In the genomic region with DNA sequence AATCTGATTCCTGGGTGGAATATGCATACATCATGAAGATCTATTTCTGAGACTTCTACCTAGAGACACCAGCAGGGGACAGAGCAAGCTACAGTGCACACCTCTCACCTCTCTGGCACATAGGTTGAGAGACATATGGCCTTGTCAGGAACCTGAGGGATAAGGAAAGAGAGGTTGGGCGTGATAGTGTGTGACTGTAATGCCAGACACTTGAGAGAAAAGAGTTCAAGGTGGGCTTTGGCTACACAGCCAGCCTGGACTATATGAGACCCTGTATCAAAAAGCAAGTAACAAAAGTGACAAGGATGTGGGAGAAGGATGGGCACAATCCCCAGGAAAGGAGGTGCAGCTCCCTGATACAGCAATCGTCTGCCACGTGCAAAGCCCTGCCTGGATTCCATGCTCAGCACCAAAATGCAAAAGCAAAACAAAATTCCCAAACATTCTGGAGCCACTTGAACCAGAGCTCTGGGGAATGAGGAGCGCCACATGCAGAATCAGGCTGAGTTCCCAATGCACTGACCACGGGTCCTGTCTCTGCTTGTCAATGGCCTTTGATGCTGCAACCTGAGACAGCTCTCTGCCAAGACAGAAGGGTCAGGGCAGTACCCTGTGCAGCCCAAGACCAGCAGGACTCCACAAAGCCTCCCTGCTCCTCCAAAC, we compare ENCODE assay signal across 8 mouse cellular contexts. TPM values are rescaled to one million over a fixed set of nuclear protein-coding genes. Genes with fewer than 3 reads are reported as not detected.
DNase-seq lines count a peak whose midpoint lies in the region; ATAC-seq and TF ChIP-seq lines count a peak whose summit lies in the region.

No protein-coding gene starts in this region.

- H3K36me3 ChIP-seq in CH12.LX (replicated peaks in 1 of 2; ENCODE audit: control insufficient read depth in 1 of 2, insufficient read depth in 1 of 2, low read length in 1 of 2) (peaks cover 16 to 30% of the 10 kb centered on the region in 2 experiments), myocyte (ENCODE audit: control insufficient read depth, insufficient read depth) (peaks cover 7% of the 10 kb centered on the region)
- peaks cover 33% of the 10 kb centered on the region for H3K36me3 ChIP-seq in embryonic facial prominence, embryonic 10.5 days (replicated peaks)
- H3K36me3 ChIP-seq in intestine, embryonic 16.5 days (ENCODE audit: control insufficient read depth, insufficient read depth, low read length): peaks cover 4% of the 10 kb centered on the region; the same call in 1 of the 2 replicates

- TF ChIP-seq POLR2A in CH12.LX (IDR thresholded peaks at IDR 0.05; ENCODE audit: low read depth, low read length) (no peak), myocyte (IDR thresholded peaks at IDR 0.05; ENCODE audit: insufficient read length, low read depth) (no peak)

- no peaks in the 10 kb centered on the region for H3K9me3 ChIP-seq in CH12.LX (replicated peaks; ENCODE audit: low read length)
- no peaks in the 10 kb centered on the region for H3K9me3 ChIP-seq in embryonic facial prominence, embryonic 10.5 days
- H3K9me3 ChIP-seq in intestine, embryonic 16.5 days (ENCODE audit: control insufficient read depth, low read length): no peaks in the 10 kb centered on the region

- dilution Hi-C loops in CH12.LX (cut with MboI; ENCODE audit: extremely low pct_ligation_motif_present, extremely low pct_unique_long_range_greater_than_20kb, low sequenced_read_pairs): no loop called here

- TF ChIP-seq CTCF in CH12.LX (conservative IDR thresholded peaks at IDR 0.05 in 1 of 2, IDR thresholded peaks at IDR 0.05 in 1 of 2; ENCODE audit: low read depth in 2 of 2, low read length in 2 of 2): peak; percentile 13 to 35; a peak in 2 of 4 replicates

- no peak for TF ChIP-seq EP300 in CH12.LX (IDR thresholded peaks at IDR 0.05; ENCODE audit: low read length)

- no peak for ATAC-seq in cerebellum, adult (ENCODE audit: insufficient number of reproducible peaks, low FRiP score, low TSS enrichment)
- ATAC-seq in intestine, embryonic 16.5 days: no peak

- peak overlapping the region; percentile 88 for H3ac ChIP-seq in myocyte (ENCODE audit: control insufficient read depth, insufficient read length)

- peak; percentile 70 for DNase-seq in cerebellum, adult 11-12 months
- no peak for DNase-seq in CH12.LX (ENCODE audit: extremely low read depth)
- peak; percentile 40 for DNase-seq in embryonic facial prominence, embryonic 10.5 days (ENCODE audit: low spot score)
- no peak for DNase-seq in right cerebral cortex, adult 18-20 months
- no peak for DNase-seq in right cerebral cortex, postnatal 10 days (ENCODE audit: low spot score in 2 of 2)

- peak; percentile 5 for TF ChIP-seq RAD21 in CH12.LX (IDR thresholded peaks at IDR 0.05; ENCODE audit: low read depth, low read length)

- peaks cover 19 to 62% of the 10 kb centered on the region in 2 experiments for H3K4me1 ChIP-seq in CH12.LX (ENCODE audit: control insufficient read depth in 1 of 2, insufficient read depth in 2 of 2)
- peaks cover 72% of the 10 kb centered on the region for H3K4me1 ChIP-seq in embryonic facial prominence, embryonic 10.5 days
- H3K4me1 ChIP-seq in intestine, embryonic 16.5 days (ENCODE audit: control insufficient read depth, insufficient read depth, low read length): peaks cover 52% of the 10 kb centered on the region

- no peak overlapping the region for H3K27ac ChIP-seq in CH12.LX (ENCODE audit: insufficient read depth, low read depth)
- H3K27ac ChIP-seq in embryonic facial prominence, embryonic 10.5 days (replicated peaks): peak overlapping the region; percentile 98
- peak overlapping the region; percentile 98 for H3K27ac ChIP-seq in intestine, embryonic 16.5 days (ENCODE audit: low read length)

- H3K4me2 ChIP-seq in CH12.LX (ENCODE audit: insufficient read depth, low read depth, poor library complexity, severe bottlenecking) (peak overlapping the region; percentile 95), myocyte (ENCODE audit: low read depth) (peak overlapping the region; percentile 86)
- H3K4me2 ChIP-seq in intestine, embryonic 16.5 days (ENCODE audit: low read depth, low read length): peak overlapping the region; percentile 79

- H3K9ac ChIP-seq in CH12.LX (ENCODE audit: insufficient read depth, low read depth): peak overlapping the region; percentile 81
- H3K9ac ChIP-seq in intestine, embryonic 16.5 days (ENCODE audit: low read depth, low read length): peak overlapping the region; percentile 99

- in situ Hi-C loops in CH12.LX (cut with MboI; ENCODE audit: low pct_ligation_motif_present, low pct_unique_long_range_greater_than_20kb, low sequenced_read_pairs): no loop called here

- H3K79me2 ChIP-seq in CH12.LX (replicated peaks; ENCODE audit: control insufficient read depth, extremely low read depth, insufficient read depth, poor library complexity, severe bottlenecking) (peaks cover 40% of the 10 kb centered on the region), myocyte (ENCODE audit: control insufficient read depth, insufficient read depth) (peaks cover 36% of the 10 kb centered on the region)

- 44% methylated on average over 5 of the region's 5 CpGs for WGBS in embryonic facial prominence, embryonic 10.5 days
- 13% methylated on average over 5 of the region's 5 CpGs for WGBS in intestine, embryonic 16.5 days

- H3K4me3 ChIP-seq in CH12.LX (replicated peaks in 1 of 3; ENCODE audit: low read depth in 2 of 3, low read length in 2 of 3, poor library complexity in 1 of 3) (peak overlapping the region; percentile 73 to 95 (median 82)), myocyte (peak overlapping the region; percentile 60)
- H3K4me3 ChIP-seq in embryonic facial prominence, embryonic 10.5 days: peak overlapping the region; percentile 99
- peak overlapping the region; percentile 96 for H3K4me3 ChIP-seq in intestine, embryonic 16.5 days (ENCODE audit: low read length)

- H3K27me3 ChIP-seq in CH12.LX (replicated peaks): no peaks in the 10 kb centered on the region
- no peaks in the 10 kb centered on the region for H3K27me3 ChIP-seq in embryonic facial prominence, embryonic 10.5 days (replicated peaks; ENCODE audit: low read depth, poor library complexity, severe bottlenecking)
- H3K27me3 ChIP-seq in intestine, embryonic 16.5 days (replicated peaks; ENCODE audit: control insufficient read depth, insufficient read depth, low read length): no peaks in the 10 kb centered on the region
- no peaks in the 10 kb centered on the region for H3K27me3 ChIP-seq in myocyte (ENCODE audit: control insufficient read depth, insufficient read depth, insufficient read length)

TF ChIP-seq in CH12.LX, 34 proteins besides CTCF, POLR2A, EP300 and RAD21:
- TF ChIP-seq MXI1 (IDR thresholded peaks at IDR 0.05; ENCODE audit: low read depth, low read length): peak; percentile 23; the same call in 1 of the 2 replicates
- peak; percentile 28; the same call in 1 of the 2 replicates for TF ChIP-seq SMC3 (IDR thresholded peaks at IDR 0.05; ENCODE audit: low read depth, low read length)
- no peak for TF ChIP-seq NRF1 (IDR thresholded peaks at IDR 0.05; ENCODE audit: low read depth, low read length)
- no peak for TF ChIP-seq PAX5 (IDR thresholded peaks at IDR 0.05; ENCODE audit: low read length)
- TF ChIP-seq KAT2A (IDR thresholded peaks at IDR 0.05; ENCODE audit: insufficient replicate concordance, low read length): no peak
TF ChIP-seq in CH12.LX: peak in this region for 2.

TF ChIP-seq in myocyte, 11 proteins besides CTCF, POLR2A, EP300 and RAD21:
- TF ChIP-seq REST (IDR thresholded peaks at IDR 0.05; ENCODE audit: insufficient read depth, insufficient read length) (no peak), CEBPB (IDR thresholded peaks at IDR 0.05; ENCODE audit: insufficient read depth, poor library complexity, severe bottlenecking) (no peak), E2F4 (IDR thresholded peaks at IDR 0.05; ENCODE audit: insufficient read depth) (no peak), POLR2AphosphoS2 (IDR thresholded peaks at IDR 0.05; ENCODE audit: insufficient read length, low read depth) (no peak)

RNA-seq across cellular contexts. Expression of a gene that starts 1.5 kb away (rescaled TPM):
- total RNA-seq in CH12.LX (2012; rRNA removed): 89.4 and 94.3 TPM in 2 replicates
- total RNA-seq in CH12.LX (2014; rRNA removed): 105 and 110 TPM in 2 replicates
- polyA plus RNA-seq in CH12.LX (2012; ENCODE audit: insufficient read length, low read depth): 103 and 116 TPM in 2 replicates
- 35.9 and 37.1 TPM in 2 replicates for polyA plus RNA-seq in embryonic facial prominence, embryonic 10.5 days (2016; fragmentation: Nextera tagmentation; extraction: Ambion mirVana)
- polyA plus RNA-seq in intestine, embryonic 16.5 days (2015; fragmentation: Nextera tagmentation; extraction: Ambion mirVana): 48.1 and 49.7 TPM in 2 replicates
- 42.9 TPM for polyA plus RNA-seq in myocyte (2012; fragmentation: generic; extraction: Trizol)

RNA-seq across cellular contexts. Expression of a gene that starts 5.2 kb away (rescaled TPM):
- 4.2 and 5.9 TPM in 2 replicates for total RNA-seq in CH12.LX (2012; rRNA removed)
- 0.68 and 0.82 TPM in 2 replicates for total RNA-seq in CH12.LX (2014; rRNA removed)
- 0.64 and 0.99 TPM in 2 replicates for polyA plus RNA-seq in CH12.LX (2012; ENCODE audit: insufficient read length, low read depth)
- 0.21 and 0.28 TPM in 2 replicates for polyA plus RNA-seq in embryonic facial prominence, embryonic 10.5 days (2016; fragmentation: Nextera tagmentation; extraction: Ambion mirVana)
- polyA plus RNA-seq in intestine, embryonic 16.5 days (2015; fragmentation: Nextera tagmentation; extraction: Ambion mirVana): 0.20 and 0.27 TPM in 2 replicates
- 0.11 TPM for polyA plus RNA-seq in myocyte (2012; fragmentation: generic; extraction: Trizol)

RNA-seq across cellular contexts. Expression of a gene that starts 15.3 kb away (rescaled TPM):
- total RNA-seq in CH12.LX (2012; rRNA removed) (250 and 344 TPM in 2 replicates), CH12.LX (2014; rRNA removed) (139 and 151 TPM in 2 replicates)
- polyA plus RNA-seq in CH12.LX (2012; ENCODE audit: insufficient read length, low read depth) (344 and 352 TPM in 2 replicates), myocyte (2012; fragmentation: generic; extraction: Trizol) (305 TPM)
- 419 and 430 TPM in 2 replicates for polyA plus RNA-seq in embryonic facial prominence, embryonic 10.5 days (2016; fragmentation: Nextera tagmentation; extraction: Ambion mirVana)
- 234 and 263 TPM in 2 replicates for polyA plus RNA-seq in intestine, embryonic 16.5 days (2015; fragmentation: Nextera tagmentation; extraction: Ambion mirVana)

RNA-seq across cellular contexts. Expression of a gene that starts 15.4 kb away (rescaled TPM):
- total RNA-seq in CH12.LX (2012; rRNA removed) (178 and 269 TPM in 2 replicates), CH12.LX (2014; rRNA removed) (215 and 223 TPM in 2 replicates)
- polyA plus RNA-seq in CH12.LX (2012; ENCODE audit: insufficient read length, low read depth) (298 and 354 TPM in 2 replicates), myocyte (2012; fragmentation: generic; extraction: Trizol) (36.1 TPM)
- polyA plus RNA-seq in embryonic facial prominence, embryonic 10.5 days (2016; fragmentation: Nextera tagmentation; extraction: Ambion mirVana): 85.3 and 92.0 TPM in 2 replicates
- 42.9 and 50.8 TPM in 2 replicates for polyA plus RNA-seq in intestine, embryonic 16.5 days (2015; fragmentation: Nextera tagmentation; extraction: Ambion mirVana)

RNA-seq across cellular contexts. Expression of a gene that starts 30.4 kb away (rescaled TPM):
- total RNA-seq in CH12.LX (2012; rRNA removed) (0.38 and 0.46 TPM in 2 replicates), CH12.LX (2014; rRNA removed) (0.31 and 0.68 TPM in 2 replicates)
- polyA plus RNA-seq in CH12.LX (2012; ENCODE audit: insufficient read length, low read depth) (0.76 and 1.0 TPM in 2 replicates), myocyte (2012; fragmentation: generic; extraction: Trizol) (not detected)
- polyA plus RNA-seq in embryonic facial prominence, embryonic 10.5 days (2016; fragmentation: Nextera tagmentation; extraction: Ambion mirVana): not detected in 2 replicates
- not detected in 2 replicates for polyA plus RNA-seq in intestine, embryonic 16.5 days (2015; fragmentation: Nextera tagmentation; extraction: Ambion mirVana)

Comparison
In these comparisons a context has a peak if more than half of its experiments do, and no peak if none do; other contexts are left out.
1. DNase-seq: peak in cerebellum, adult 11-12 months (single experiment) and embryonic facial prominence, embryonic 10.5 days (single experiment); none in CH12.LX (single experiment), right cerebral cortex, adult 18-20 months (single experiment) and right cerebral cortex, postnatal 10 days (0 of 2).
2. Peak in every context shown above with its lines, with median percentiles within 50 percentile points of each other: H3K4me2 ChIP-seq and H3K4me3 ChIP-seq.